Mouse (Mus musculus) small intestine, adult 2 months (tissue): ENCODE measurements around the gene Abcc9.

Experiments used
- CTCF ChIP-seq: fragments of 200-500 bp; IDR thresholded peaks from 2 replicates; pipeline ENCODE4 v1.5.1; 2012; ENCODE audit warnings: low read depth, mild to moderate bottlenecking, control low read depth, inconsistent platforms, low read length, moderate library complexity, mixed read lengths; ENCODE audit not compliant: insufficient replicate concordance, insufficient read length; ENCODE audit errors: extremely low read depth
- POLR2A ChIP-seq: fragments of 200-500 bp; IDR thresholded peaks from 2 replicates; pipeline ENCODE4 v1.6.1; 2012; ENCODE audit warnings: low read depth, mild to moderate bottlenecking, control low read depth, inconsistent platforms, low read length, moderate library complexity

GRCm38 (mm10) chr6:142718167-142718566 is 16.1 kb upstream of the Abcc9 start:
- TF ChIP-seq CTCF (no peak), POLR2A (no peak)
